Mouse (Mus musculus): ENCODE data around the gene Sparc. TPM values are rescaled to one million over a fixed set of nuclear protein-coding genes. Genes with fewer than 3 reads are reported as not detected.
A peak's percentile ranks its signal among the peaks of the same experiment; 100 is the strongest.

Gene Sparc
- total and polyA plus RNA-seq, 2 experiments from 2014 or later = 356 to 794 TPM

- ATAC-seq (no peak), DNase-seq (ENCODE audit: low spot score) (no peak)
- Histone ChIP-seq H3K4me2 (ENCODE audit: low read depth, low read length) (no peak overlapping the region), H3K36me3 (ENCODE audit: insufficient read depth, low read length) (no peaks in the 10 kb centered on the region), H3K27me3 (ENCODE audit: insufficient read depth, low read length) (no peaks in the 10 kb centered on the region), H3K9me3 (ENCODE audit: low read length) (no peaks in the 10 kb centered on the region), H3K9ac (replicated peaks; ENCODE audit: low read length) (no peak overlapping the region), H3K27ac (no peak overlapping the region), H3K4me3 (ENCODE audit: low read length) (no peak overlapping the region), H3K4me1 (ENCODE audit: insufficient read depth, low read length) (no peaks in the 10 kb centered on the region; the same call in 1 of the 2 replicates)
- 88% methylated on average over 12 of the region's 12 CpGs for WGBS
- TF ChIP-seq CTCF (IDR thresholded peaks at IDR 0.05; ENCODE audit: low read depth) = no peak
These were observed 49.6 kb downstream of the Sparc start for GRCm38 (mm10) chr11:55373373-55373772.

GRCm38 (mm10) chr11:55372001-55372400, 51.0 kb downstream of the Sparc start:
- WGBS = 33% methylated on average over 6 of the region's 6 CpGs
- H3K9ac ChIP-seq (replicated peaks; ENCODE audit: low read length) = no peak overlapping the region

GRCm38 (mm10) chr11:55369093-55369471, 53.9 kb downstream of the Sparc start:
- no peaks in the 10 kb centered on the region for H3K9me3 ChIP-seq (ENCODE audit: low read length)
- DNase-seq (ENCODE audit: low spot score) (no peak), ATAC-seq (no peak)
- H3K27ac ChIP-seq = no peak overlapping the region
- no peaks in the 10 kb centered on the region for H3K36me3 ChIP-seq (ENCODE audit: insufficient read depth, low read length)
- no peaks in the 10 kb centered on the region for H3K4me1 ChIP-seq (ENCODE audit: insufficient read depth, low read length)
- TF ChIP-seq CTCF (IDR thresholded peaks at IDR 0.05; ENCODE audit: low read depth) = no peak
- H3K27me3 ChIP-seq (ENCODE audit: insufficient read depth, low read length) = no peaks in the 10 kb centered on the region
- H3K4me3 ChIP-seq (ENCODE audit: low read length) = no peak overlapping the region
- no peak overlapping the region for H3K9ac ChIP-seq (replicated peaks; ENCODE audit: low read length)
- no peak overlapping the region for H3K4me2 ChIP-seq (ENCODE audit: low read depth, low read length)
- WGBS = 61% methylated on average over 6 of the region's 6 CpGs

More at GRCm38 (mm10) chr11:55372001-55372400, 51.0 kb downstream of the Sparc start:
- no peak overlapping the region for H3K27ac ChIP-seq
- H3K27me3 ChIP-seq (ENCODE audit: insufficient read depth, low read length) = no peaks in the 10 kb centered on the region
- TF ChIP-seq CTCF (IDR thresholded peaks at IDR 0.05; ENCODE audit: low read depth) = no peak
- no peaks in the 10 kb centered on the region for H3K9me3 ChIP-seq (ENCODE audit: low read length)
- H3K4me1 ChIP-seq (ENCODE audit: insufficient read depth, low read length) = no peaks in the 10 kb centered on the region
- DNase-seq (ENCODE audit: low spot score) = peak; percentile 21
- no peak overlapping the region for H3K4me3 ChIP-seq (ENCODE audit: low read length)
- ATAC-seq = 0 out of 2 replicates have a peak, but pooled peaks have one; percentile 47
- no peak overlapping the region for H3K4me2 ChIP-seq (ENCODE audit: low read depth, low read length)
- H3K36me3 ChIP-seq (ENCODE audit: insufficient read depth, low read length) = no peaks in the 10 kb centered on the region

GRCm38 (mm10) chr11:55368388-55369092, 54.4 kb downstream of the Sparc start:
- no peak for TF ChIP-seq CTCF (IDR thresholded peaks at IDR 0.05; ENCODE audit: low read depth)
- H3K9ac ChIP-seq (replicated peaks; ENCODE audit: low read length) = no peak overlapping the region
- H3K36me3 ChIP-seq (ENCODE audit: insufficient read depth, low read length) = no peaks in the 10 kb centered on the region
- ATAC-seq (no peak), DNase-seq (ENCODE audit: low spot score) (no peak)
- H3K4me2 ChIP-seq (ENCODE audit: low read depth, low read length) = no peak overlapping the region
- no peak overlapping the region for H3K4me3 ChIP-seq (ENCODE audit: low read length)
- H3K27me3 ChIP-seq (ENCODE audit: insufficient read depth, low read length) = no peaks in the 10 kb centered on the region
- no peak overlapping the region for H3K27ac ChIP-seq
- H3K4me1 ChIP-seq (ENCODE audit: insufficient read depth, low read length) = no peaks in the 10 kb centered on the region
- WGBS = 76% methylated on average over 4 of the region's 4 CpGs
- no peaks in the 10 kb centered on the region for H3K9me3 ChIP-seq (ENCODE audit: low read length)

- ATAC-seq (no peak), DNase-seq (ENCODE audit: low spot score) (no peak)
- TF ChIP-seq CTCF (IDR thresholded peaks at IDR 0.05; ENCODE audit: low read depth) = no peak
- Histone ChIP-seq H3K27ac (no peak overlapping the region), H3K27me3 (ENCODE audit: insufficient read depth, low read length) (no peaks in the 10 kb centered on the region), H3K4me3 (ENCODE audit: low read length) (no peak overlapping the region), H3K9ac (replicated peaks; ENCODE audit: low read length) (no peak overlapping the region), H3K4me1 (ENCODE audit: insufficient read depth, low read length) (no peaks in the 10 kb centered on the region), H3K4me2 (ENCODE audit: low read depth, low read length) (no peak overlapping the region), H3K9me3 (ENCODE audit: low read length) (no peaks in the 10 kb centered on the region), H3K36me3 (ENCODE audit: insufficient read depth, low read length) (no peaks in the 10 kb centered on the region)
- WGBS = 65% methylated on average over 10 of the region's 10 CpGs
These were observed 55.2 kb downstream of the Sparc start for GRCm38 (mm10) chr11:55367783-55368182.

- no peak overlapping the region for H3K27ac ChIP-seq
- H3K9ac ChIP-seq (replicated peaks; ENCODE audit: low read length) = no peak overlapping the region
- WGBS = 80% methylated on average over 5 of the region's 5 CpGs
- no peaks in the 10 kb centered on the region for H3K27me3 ChIP-seq (ENCODE audit: insufficient read depth, low read length)
- ATAC-seq = no peak
- H3K4me1 ChIP-seq (ENCODE audit: insufficient read depth, low read length) = no peaks in the 10 kb centered on the region
- no peak overlapping the region for H3K4me3 ChIP-seq (ENCODE audit: low read length)
- TF ChIP-seq CTCF (IDR thresholded peaks at IDR 0.05; ENCODE audit: low read depth) = no peak
- no peaks in the 10 kb centered on the region for H3K36me3 ChIP-seq (ENCODE audit: insufficient read depth, low read length)
- no peak overlapping the region for H3K4me2 ChIP-seq (ENCODE audit: low read depth, low read length)
- DNase-seq (ENCODE audit: low spot score) = no peak
- H3K9me3 ChIP-seq (ENCODE audit: low read length) = no peaks in the 10 kb centered on the region
These were observed 57.1 kb downstream of the Sparc start for GRCm38 (mm10) chr11:55365840-55366239.

- ATAC-seq (no peak), DNase-seq (ENCODE audit: low spot score) (no peak)
- TF ChIP-seq CTCF (IDR thresholded peaks at IDR 0.05; ENCODE audit: low read depth) = no peak
- no peaks in the 10 kb centered on the region for H3K9me3 ChIP-seq (ENCODE audit: low read length)
- no peaks in the 10 kb centered on the region for H3K36me3 ChIP-seq (ENCODE audit: insufficient read depth, low read length)
- H3K4me1 ChIP-seq (ENCODE audit: insufficient read depth, low read length) = no peaks in the 10 kb centered on the region
- H3K27me3 ChIP-seq (ENCODE audit: insufficient read depth, low read length) = no peaks in the 10 kb centered on the region
- H3K9ac ChIP-seq (replicated peaks; ENCODE audit: low read length) = no peak overlapping the region
- H3K27ac ChIP-seq = no peak overlapping the region
- no peak overlapping the region for H3K4me3 ChIP-seq (ENCODE audit: low read length)
- 70% methylated on average over 4 of the region's 4 CpGs for WGBS
- no peak overlapping the region for H3K4me2 ChIP-seq (ENCODE audit: low read depth, low read length)
These were observed 57.7 kb downstream of the Sparc start for GRCm38 (mm10) chr11:55365242-55365641.
